Mouse (Mus musculus): ENCODE measurements around the gene Lrrc8a.

Lrrc8a gene

GRCm38 (mm10) chr2:30286192-30287026, 48.9 kb downstream of the Lrrc8a start, which contains the start of the genes Dolk and Nup188:
Gene Dolk (minus strand): TSS chr2:30286334.
Gene Nup188 (plus strand): TSS chr2:30286397.
- in situ Hi-C loops (cut with MboI, MseI), result no loop called here

DNA sequence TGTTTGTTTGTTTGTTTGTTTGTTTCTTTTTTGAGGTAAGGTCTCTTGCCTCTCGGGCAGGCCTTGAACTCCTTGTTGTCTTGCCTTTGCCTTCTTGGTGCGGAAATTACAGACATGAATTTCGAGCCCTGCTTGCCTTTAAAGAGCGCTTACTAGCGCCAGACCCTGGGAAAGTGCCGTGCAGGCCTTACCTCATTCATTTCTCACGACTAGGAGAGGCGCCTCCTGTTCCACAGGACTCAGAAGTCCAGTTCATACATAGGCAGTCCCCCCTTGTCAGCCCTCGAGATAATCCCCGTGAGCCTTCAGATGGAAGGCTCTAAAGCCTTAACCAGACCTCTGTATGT, 49.5 kb downstream of the Lrrc8a start:
- in situ Hi-C loops (cut with MboI, MseI), result no loop called here

DNA sequence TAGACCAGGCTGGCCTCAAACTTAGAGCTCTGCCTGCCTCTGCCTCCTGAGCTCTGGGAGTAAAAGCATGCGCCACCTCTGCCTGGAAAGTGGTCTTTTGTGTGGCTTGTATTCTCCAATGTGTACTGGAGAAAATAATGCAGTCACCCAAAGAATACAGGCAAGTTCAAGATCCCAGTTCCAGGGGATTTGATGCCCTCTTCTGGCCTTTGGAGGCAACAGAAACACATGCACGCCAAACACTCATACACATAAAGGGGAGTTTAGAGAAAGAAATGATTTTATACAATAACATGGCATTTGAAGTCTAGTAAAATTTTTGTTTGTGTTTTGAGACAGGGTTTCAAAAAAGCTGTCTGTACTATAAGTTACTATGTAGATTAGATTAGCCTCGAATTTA, 62.0 kb downstream of the Lrrc8a start:
- in situ Hi-C loops (cut with MboI, MseI), result no loop called here

GRCm38 (mm10) chr2:30299966-30300365, 62.5 kb downstream of the Lrrc8a start:
- in situ Hi-C loops (cut with MboI, MseI), result no loop called here

DNA sequence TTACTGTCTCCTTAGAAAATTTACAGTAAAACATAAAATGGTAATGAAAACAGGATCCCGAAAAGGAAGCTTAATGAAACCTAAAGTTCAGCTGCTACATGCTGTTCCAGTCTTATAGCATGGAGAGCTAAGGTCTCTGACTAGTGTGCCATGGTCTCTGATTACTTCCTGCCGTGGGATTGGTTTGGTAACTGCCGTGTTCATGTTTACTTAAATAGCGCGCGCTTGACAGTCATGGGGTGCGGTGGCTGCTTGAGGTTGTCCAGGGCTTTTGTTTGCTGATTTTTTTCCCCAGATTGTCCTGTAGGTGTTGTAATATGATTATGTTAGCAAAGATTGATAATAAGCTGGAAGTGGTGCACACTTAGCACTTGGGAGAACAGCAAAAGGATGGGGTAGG, 68.6 kb downstream of the Lrrc8a start:
- in situ Hi-C loops (cut with MboI, MseI), result no loop called here

DNA sequence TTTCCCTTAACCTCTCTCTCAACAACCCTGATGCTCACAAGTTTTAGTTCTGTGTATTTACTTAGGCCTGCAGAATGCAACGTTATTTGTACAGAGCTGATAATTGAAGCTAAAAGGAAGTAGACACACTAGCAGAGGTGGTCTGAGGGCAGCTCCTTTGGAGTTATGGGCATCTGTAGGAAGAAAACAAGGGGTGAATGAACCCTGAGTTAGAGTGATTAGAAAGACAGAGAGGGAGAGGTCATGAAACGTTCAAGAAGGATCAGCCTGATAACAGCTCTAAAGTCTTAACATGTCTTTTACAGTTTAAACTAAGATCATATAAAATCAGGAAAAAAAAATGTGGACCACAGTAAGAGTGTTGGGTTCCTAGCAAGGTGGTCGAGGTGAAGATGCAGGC, 71.8 kb downstream of the Lrrc8a start:
- in situ Hi-C loops (cut with MboI, MseI), result no loop called here

- in situ Hi-C loops (cut with MboI, MseI), result no loop called here
These were observed 74.0 kb downstream of the Lrrc8a start for GRCm38 (mm10) chr2:30311481-30311880.
